Mouse (Mus musculus): ENCODE data around the gene H2-DMb2.

DNA sequence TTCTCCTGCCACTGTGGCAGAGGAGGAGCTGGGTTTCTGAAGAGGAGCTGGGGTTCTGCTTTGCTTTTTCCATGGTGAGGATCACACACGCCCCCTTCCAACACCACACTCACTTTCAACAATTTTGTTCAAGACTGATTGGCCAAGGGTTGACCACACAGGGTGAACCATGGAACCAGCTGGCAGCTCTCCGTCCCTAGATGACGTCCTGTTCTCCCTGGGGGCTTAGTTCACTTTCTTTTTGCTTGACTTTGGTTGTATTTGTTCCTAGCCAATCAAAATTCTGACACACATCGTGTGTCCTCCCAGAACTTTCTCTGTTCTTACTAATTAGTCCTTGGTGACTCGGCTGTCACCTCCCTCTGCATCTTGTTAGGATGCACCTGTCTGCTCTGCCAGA, 45.8 kb upstream of the H2-DMb2 start:
- TF ChIP-seq CTCF (IDR thresholded peaks at IDR 0.05; ENCODE audit: low read depth), result no peak
- no peak for TF ChIP-seq EP300 (optimal IDR thresholded peaks at IDR 0.05)
